ENCODE assay signal across 12 mouse cellular contexts in the genomic region with DNA sequence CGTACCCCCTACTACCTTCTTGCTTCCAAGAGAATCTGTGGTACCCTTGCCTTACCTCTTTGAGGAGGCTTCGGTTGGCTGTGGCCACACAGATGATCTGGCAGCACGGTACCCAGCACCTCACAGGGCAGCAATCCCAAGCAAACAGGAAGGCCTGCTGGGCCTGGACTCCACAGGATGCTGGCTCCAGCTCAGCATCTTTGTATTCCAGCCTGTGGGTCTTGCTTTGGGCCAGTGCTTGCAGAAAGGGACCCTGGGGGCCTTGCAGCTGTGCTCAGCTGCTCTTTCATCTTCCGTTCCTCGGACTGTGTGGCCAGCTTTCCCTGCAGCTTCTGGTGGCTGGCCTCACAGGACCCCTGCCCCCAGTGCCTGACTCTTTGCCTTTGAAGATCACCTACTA. TPM values are rescaled to one million over a fixed set of nuclear protein-coding genes. Genes with fewer than 3 reads are reported as not detected.
A peak's percentile ranks its signal among the peaks of the same experiment; 100 is the strongest.
DNase-seq lines count a peak whose midpoint lies in the region; ATAC-seq and TF ChIP-seq lines count a peak whose summit lies in the region.
"Had no signal": no experiment of that assay in that cellular context is flagged by ENCODE, and none has a peak within 500 bp of the region (broad histone marks: within the 10 kb centered on the region; RNA-seq: fewer than 3 reads in every experiment).

No protein-coding gene starts in this region.

- no peak for ATAC-seq in hindbrain, embryonic 11.5 days (ENCODE audit: low FRiP score)

- peak; percentile 26 for DNase-seq in hindbrain, embryonic 10.5 days (ENCODE audit: low spot score)
- no peak for DNase-seq in hindbrain, embryonic 11.5 days (ENCODE audit: low spot score)
- peak; percentile 75 for DNase-seq in brain, adult 2 months (ENCODE audit: low read depth, low spot score)
- DNase-seq in brain, embryonic 14.5 days (ENCODE audit: low read depth), result peak; percentile 35
- no peak for DNase-seq in embryonic facial prominence, embryonic 10.5 days (ENCODE audit: low spot score)
- no peak for DNase-seq in spleen, adult 18-20 months
- DNase-seq in left cerebral cortex, postnatal 4 days, result no peak
- DNase-seq: adrenal gland, postnatal 14 days; gastrocnemius, postnatal 36 days; kidney, adult 8-10 months; layer of hippocampus, adult 9-11 months; liver, embryonic 13.5 days had no signal

- no peak for TF ChIP-seq CTCF in brain, embryonic 14.5 days (IDR thresholded peaks at IDR 0.05; ENCODE audit: borderline replicate concordance, extremely low read depth, insufficient read depth, insufficient read length)

- peaks cover 49% of the 10 kb centered on the region for H3K4me1 ChIP-seq in hindbrain, embryonic 10.5 days (replicated peaks)
- H3K4me1 ChIP-seq in hindbrain, embryonic 11.5 days (replicated peaks; ENCODE audit: control insufficient read depth, insufficient read depth, low read length), result peaks cover 18% of the 10 kb centered on the region
- peaks cover 48% of the 10 kb centered on the region for H3K4me1 ChIP-seq in embryonic facial prominence, embryonic 10.5 days

- H3K36me3 ChIP-seq in hindbrain, embryonic 10.5 days, result peaks cover 37% of the 10 kb centered on the region
- H3K36me3 ChIP-seq in hindbrain, embryonic 11.5 days (ENCODE audit: control insufficient read depth, insufficient read depth, low read length), result no peaks in the 10 kb centered on the region
- peaks cover 21% of the 10 kb centered on the region for H3K36me3 ChIP-seq in embryonic facial prominence, embryonic 10.5 days (replicated peaks)

- H3K4me2 ChIP-seq in hindbrain, embryonic 11.5 days (replicated peaks; ENCODE audit: low read depth, low read length), result no peak overlapping the region
- H3K4me2 ChIP-seq: liver, embryonic 13.5 days had no signal

- TF ChIP-seq POLR2A in brain, embryonic 14.5 days (IDR thresholded peaks at IDR 0.05; ENCODE audit: borderline replicate concordance, extremely low read depth, insufficient read depth, insufficient read length, poor library complexity, severe bottlenecking), result no peak

- H3K27ac ChIP-seq in hindbrain, embryonic 10.5 days, result peak overlapping the region; percentile 64
- no peak overlapping the region for H3K27ac ChIP-seq in hindbrain, embryonic 11.5 days (ENCODE audit: low read depth, low read length)
- peak overlapping the region; percentile 35 for H3K27ac ChIP-seq in embryonic facial prominence, embryonic 10.5 days (replicated peaks)
- H3K27ac ChIP-seq: liver, embryonic 13.5 days had no signal

- H3K9ac ChIP-seq in hindbrain, embryonic 11.5 days (ENCODE audit: low read depth, low read length), result no peak overlapping the region
- H3K9ac ChIP-seq: liver, embryonic 13.5 days had no signal

- H3K27me3 ChIP-seq in hindbrain, embryonic 10.5 days (ENCODE audit: insufficient read depth, poor library complexity, severe bottlenecking), result peaks cover 9% of the 10 kb centered on the region
- H3K27me3 ChIP-seq in hindbrain, embryonic 11.5 days (ENCODE audit: control insufficient read depth, insufficient read depth, low read length), result no peaks in the 10 kb centered on the region
- H3K27me3 ChIP-seq in embryonic facial prominence, embryonic 10.5 days (replicated peaks; ENCODE audit: low read depth, poor library complexity, severe bottlenecking), result peaks cover 36% of the 10 kb centered on the region

- WGBS in hindbrain, embryonic 10.5 days, result 29% methylated on average over 5 of the region's 5 CpGs
- 32% methylated on average over 5 of the region's 5 CpGs for WGBS in hindbrain, embryonic 11.5 days
- WGBS in embryonic facial prominence, embryonic 10.5 days, result 33% methylated on average over 5 of the region's 5 CpGs

- no peak overlapping the region for H3K4me3 ChIP-seq in hindbrain, embryonic 10.5 days
- no peak overlapping the region for H3K4me3 ChIP-seq in hindbrain, embryonic 11.5 days (ENCODE audit: low read depth, low read length)
- H3K4me3 ChIP-seq in embryonic facial prominence, embryonic 10.5 days, result no peak overlapping the region
- H3K4me3 ChIP-seq: liver, embryonic 13.5 days had no signal

- intact Hi-C loops in left cerebral cortex, postnatal 4 days (cut with DNase I), result no loop called here

- no peaks in the 10 kb centered on the region for H3K9me3 ChIP-seq in hindbrain, embryonic 10.5 days
- H3K9me3 ChIP-seq in hindbrain, embryonic 11.5 days (ENCODE audit: control insufficient read depth, low read length), result no peaks in the 10 kb centered on the region
- H3K9me3 ChIP-seq in embryonic facial prominence, embryonic 10.5 days, result no peaks in the 10 kb centered on the region
- H3K9me3 ChIP-seq: liver, embryonic 13.5 days had no signal

RNA-seq across cellular contexts. Expression of a gene that starts 7.0 kb away (rescaled TPM):
- polyA plus RNA-seq in hindbrain, embryonic 10.5 days (2016; fragmentation: Nextera tagmentation; extraction: Ambion mirVana), result 6.7 and 9.4 TPM in 2 replicates
- 11.2 and 11.8 TPM in 2 replicates for polyA plus RNA-seq in hindbrain, embryonic 11.5 days (2014; fragmentation: Nextera tagmentation; extraction: Ambion mirVana)
- 53.5 and 74.8 TPM in 2 replicates for polyA plus RNA-seq in brain, embryonic 14.5 days (2012; rRNA removed)
- 2.9 and 4.8 TPM in 2 replicates for polyA plus RNA-seq in embryonic facial prominence, embryonic 10.5 days (2016; fragmentation: Nextera tagmentation; extraction: Ambion mirVana)
- 100 to 1,000 TPM; 101 to 115 TPM for total RNA-seq in left cerebral cortex, postnatal 4 days (2021)

RNA-seq across cellular contexts. Expression of a gene that starts 17.4 kb away (rescaled TPM):
- 114 and 140 TPM in 2 replicates for polyA plus RNA-seq in hindbrain, embryonic 10.5 days (2016; fragmentation: Nextera tagmentation; extraction: Ambion mirVana)
- 103 and 105 TPM in 2 replicates for polyA plus RNA-seq in hindbrain, embryonic 11.5 days (2014; fragmentation: Nextera tagmentation; extraction: Ambion mirVana)
- polyA plus RNA-seq in brain, embryonic 14.5 days (2012; rRNA removed), result 51.9 and 66.5 TPM in 2 replicates
- 151 and 153 TPM in 2 replicates for polyA plus RNA-seq in embryonic facial prominence, embryonic 10.5 days (2016; fragmentation: Nextera tagmentation; extraction: Ambion mirVana)
- 10 to 100 TPM; 30.5 to 32.0 TPM for total RNA-seq in left cerebral cortex, postnatal 4 days (2021)

RNA-seq across cellular contexts. Expression of a gene that starts 17.5 kb away (rescaled TPM):
- polyA plus RNA-seq in hindbrain, embryonic 10.5 days (2016; fragmentation: Nextera tagmentation; extraction: Ambion mirVana), result 15.5 and 22.1 TPM in 2 replicates
- polyA plus RNA-seq in hindbrain, embryonic 11.5 days (2014; fragmentation: Nextera tagmentation; extraction: Ambion mirVana), result 20.7 and 22.0 TPM in 2 replicates
- 80.4 and 100 TPM in 2 replicates for polyA plus RNA-seq in brain, embryonic 14.5 days (2012; rRNA removed)
- 13.9 and 15.9 TPM in 2 replicates for polyA plus RNA-seq in embryonic facial prominence, embryonic 10.5 days (2016; fragmentation: Nextera tagmentation; extraction: Ambion mirVana)
- 10 to 100 TPM; 38.8 to 40.3 TPM for total RNA-seq in left cerebral cortex, postnatal 4 days (2021)

RNA-seq across cellular contexts. Expression of a gene that starts 31.9 kb away (rescaled TPM):
- polyA plus RNA-seq in hindbrain, embryonic 10.5 days (2016; fragmentation: Nextera tagmentation; extraction: Ambion mirVana), result 181 and 224 TPM in 2 replicates
- 140 and 173 TPM in 2 replicates for polyA plus RNA-seq in hindbrain, embryonic 11.5 days (2014; fragmentation: Nextera tagmentation; extraction: Ambion mirVana)
- 231 and 269 TPM in 2 replicates for polyA plus RNA-seq in brain, embryonic 14.5 days (2012; rRNA removed)
- 251 and 260 TPM in 2 replicates for polyA plus RNA-seq in embryonic facial prominence, embryonic 10.5 days (2016; fragmentation: Nextera tagmentation; extraction: Ambion mirVana)
- total RNA-seq in left cerebral cortex, postnatal 4 days (2021), result 100 to 1,000 TPM; 362 to 378 TPM

RNA-seq across cellular contexts. Expression of a gene that starts 32.9 kb away (rescaled TPM):
- polyA plus RNA-seq in hindbrain, embryonic 10.5 days (2016; fragmentation: Nextera tagmentation; extraction: Ambion mirVana), result 1.6 and 3.6 TPM in 2 replicates
- 2.3 and 3.1 TPM in 2 replicates for polyA plus RNA-seq in hindbrain, embryonic 11.5 days (2014; fragmentation: Nextera tagmentation; extraction: Ambion mirVana)
- 24.6 and 30.0 TPM in 2 replicates for polyA plus RNA-seq in brain, embryonic 14.5 days (2012; rRNA removed)
- polyA plus RNA-seq in embryonic facial prominence, embryonic 10.5 days (2016; fragmentation: Nextera tagmentation; extraction: Ambion mirVana), result 1.3 and 1.4 TPM in 2 replicates
- total RNA-seq in left cerebral cortex, postnatal 4 days (2021), result 10 to 100 TPM; 15.4 to 18.6 TPM

Comparison
In these comparisons a context has a peak if more than half of its experiments do, and no peak if none do; other contexts are left out.
1. DNase-seq: peak in hindbrain, embryonic 10.5 days (single experiment), brain, adult 2 months (single experiment) and brain, embryonic 14.5 days (single experiment); none in hindbrain, embryonic 11.5 days (single experiment), embryonic facial prominence, embryonic 10.5 days (single experiment), spleen, adult 18-20 months (0 of 2) and left cerebral cortex, postnatal 4 days (single experiment).